Mouse (Mus musculus): ENCODE results near the gene 1700049E17Rik1. TPM values are rescaled to one million over a fixed set of nuclear protein-coding genes. Genes with fewer than 3 reads are reported as not detected.
"Not testable (repeated sequence)": the region's sequence is repeated elsewhere in the genome, so short reads cannot be mapped to it uniquely, and the experiment has no call there.

Gene 1700049E17Rik1
- total RNA-seq (2015; ENCODE audit: low replicate concordance): not detected in 2 replicates
- total RNA-seq (2017; ENCODE audit: low replicate concordance): not detected in 2 replicates

DNA sequence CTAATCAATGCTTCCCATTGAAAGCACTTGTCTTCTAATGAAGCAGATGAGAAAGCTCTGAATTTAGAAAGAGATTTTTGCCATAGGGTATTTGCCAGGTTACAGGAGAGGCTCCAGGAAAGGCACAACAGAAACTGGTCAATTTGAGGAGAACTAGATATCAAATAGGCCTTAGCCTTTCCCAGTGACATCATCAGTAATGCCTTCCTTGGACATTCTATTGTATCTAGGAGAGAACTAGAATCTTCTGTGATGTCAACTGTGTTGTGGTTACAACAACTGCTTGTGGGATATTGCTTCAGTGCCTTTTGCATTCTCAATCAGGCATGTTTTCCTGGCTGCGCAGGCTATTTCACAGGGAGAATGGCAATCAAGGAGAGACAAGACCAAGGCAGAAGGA, at the start of gene 1700049E17Rik1:
1700049E17Rik1 (plus strand) TSS at position 301 of the 400 bp plus-strand sequence.
- ATAC-seq (replicated peaks; ENCODE audit: low FRiP score, poor library complexity, severe bottlenecking): not testable (repeated sequence)

DNA sequence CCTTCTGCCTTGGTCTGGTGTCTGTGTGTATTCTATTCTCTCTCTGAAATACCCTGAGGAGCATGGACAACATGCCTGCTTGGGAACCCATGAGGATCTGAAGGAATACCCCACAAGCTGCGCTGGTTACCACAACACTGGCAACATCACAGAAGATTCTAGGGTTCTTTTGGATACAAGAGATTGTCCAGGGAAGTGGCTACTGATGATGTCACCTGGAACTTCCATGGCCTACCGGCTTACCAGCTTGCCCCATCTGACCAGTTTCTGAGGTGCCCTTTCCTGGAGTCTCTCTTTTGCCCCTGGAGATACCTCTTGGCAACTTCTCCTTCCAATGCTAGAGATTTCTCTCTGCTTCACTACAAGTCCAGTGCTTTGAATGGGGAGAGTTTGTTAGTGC, 17.6 kb upstream of the 1700049E17Rik1 start, which contains the start of gene Gm7980:
Gm7980 (minus strand) TSS at position 101 of the 400 bp plus-strand sequence.
- ATAC-seq (replicated peaks; ENCODE audit: low FRiP score, poor library complexity, severe bottlenecking): not testable (repeated sequence)

GRCm38 (mm10) chr14:41943695-41944094, 18.9 kb downstream of the 1700049E17Rik1 start, which contains the start of gene 1700024B05Rik:
TSS of gene 1700024B05Rik (plus strand) at chr14:41943995.
- not testable (repeated sequence) for ATAC-seq (replicated peaks; ENCODE audit: low FRiP score, poor library complexity, severe bottlenecking)

DNA sequence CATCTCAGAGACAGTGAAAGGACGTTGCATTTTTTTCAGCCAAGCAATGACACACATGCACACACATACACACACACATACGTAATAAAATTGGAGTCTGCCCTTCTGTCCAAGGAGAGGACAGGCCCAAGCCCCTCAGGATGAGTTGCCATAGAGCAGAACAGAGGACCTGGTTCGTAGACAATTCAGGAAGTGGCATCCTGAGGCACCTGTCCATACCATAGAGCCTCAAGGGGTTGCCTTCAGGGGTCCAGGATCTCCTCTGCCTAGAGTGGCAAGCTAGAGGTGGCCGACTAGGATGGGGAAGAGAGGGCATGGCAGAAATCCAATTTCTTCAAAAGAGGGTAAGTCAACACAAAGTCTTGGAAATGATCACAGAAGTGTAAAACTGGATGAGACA, 39.3 kb downstream of the 1700049E17Rik1 start:
- ATAC-seq (replicated peaks; ENCODE audit: low FRiP score, poor library complexity, severe bottlenecking): not testable (repeated sequence)

DNA sequence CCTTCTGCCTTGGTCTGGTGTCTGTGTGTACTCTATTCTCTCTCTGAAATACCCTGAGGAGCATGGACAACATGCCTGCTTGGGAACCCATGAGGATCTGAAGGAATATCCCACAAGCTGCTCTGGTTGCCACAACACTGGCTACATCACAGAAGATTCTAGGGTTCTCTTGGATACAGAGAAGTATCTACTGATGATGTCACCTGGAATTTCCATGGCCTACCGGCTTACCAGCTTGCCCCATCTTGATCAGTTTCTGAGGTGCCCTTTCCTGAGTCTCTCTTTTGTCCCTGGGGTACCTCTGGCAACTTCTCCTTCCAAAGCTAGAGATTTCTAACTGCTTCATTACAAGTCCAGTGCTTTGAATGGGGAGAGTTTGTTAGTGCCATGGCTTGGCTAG, 43.1 kb downstream of the 1700049E17Rik1 start, which contains the start of gene Gm6401:
Gm6401 (minus strand) TSS at position 101 of the 400 bp plus-strand sequence.
- not testable (repeated sequence) for ATAC-seq (replicated peaks; ENCODE audit: low FRiP score, poor library complexity, severe bottlenecking)

- ATAC-seq (replicated peaks; ENCODE audit: low FRiP score, poor library complexity, severe bottlenecking): not testable (repeated sequence)
Measured at GRCm38 (mm10) chr14:41968596-41968995, 43.8 kb downstream of the 1700049E17Rik1 start.

Other genes starting within 250 kb of the 1700049E17Rik1 start
- gene Gm8068, start 223.1 kb upstream of the 1700049E17Rik1 start, total RNA-seq (2015; ENCODE audit: low replicate concordance): not detected in 2 replicates
- gene Gm8068, start 223.1 kb upstream of the 1700049E17Rik1 start, total RNA-seq (2017; ENCODE audit: low replicate concordance): not detected in 2 replicates
- gene Gm7929, start 174.3 kb upstream of the 1700049E17Rik1 start, total RNA-seq (2015; ENCODE audit: low replicate concordance): not detected in 2 replicates
- not detected in 2 replicates for gene Gm7929, start 174.3 kb upstream of the 1700049E17Rik1 start, total RNA-seq (2017; ENCODE audit: low replicate concordance)
- gene Gm47189, start 152.5 kb upstream of the 1700049E17Rik1 start, total RNA-seq (2015; ENCODE audit: low replicate concordance): not detected in 2 replicates
- not detected in 2 replicates for gene Gm47189, start 152.5 kb upstream of the 1700049E17Rik1 start, total RNA-seq (2017; ENCODE audit: low replicate concordance)
- not detected in 2 replicates for gene Gm7980, start 17.7 kb upstream of the 1700049E17Rik1 start, total RNA-seq (2015; ENCODE audit: low replicate concordance)
- gene Gm7980, start 17.7 kb upstream of the 1700049E17Rik1 start, total RNA-seq (2017; ENCODE audit: low replicate concordance): not detected in 2 replicates
- gene 1700024B05Rik, start 19.0 kb downstream of the 1700049E17Rik1 start, total RNA-seq (2015; ENCODE audit: low replicate concordance): not detected in 2 replicates
- gene 1700024B05Rik, start 19.0 kb downstream of the 1700049E17Rik1 start, total RNA-seq (2017; ENCODE audit: low replicate concordance): not detected in 2 replicates
- not detected in 2 replicates for gene Gm6401, start 43.0 kb downstream of the 1700049E17Rik1 start, total RNA-seq (2015; ENCODE audit: low replicate concordance)
- gene Gm6401, start 43.0 kb downstream of the 1700049E17Rik1 start, total RNA-seq (2017; ENCODE audit: low replicate concordance): not detected in 2 replicates
- not detected in 2 replicates for gene Gm3543, start 58.4 kb downstream of the 1700049E17Rik1 start, total RNA-seq (2015; ENCODE audit: low replicate concordance)
- gene Gm3543, start 58.4 kb downstream of the 1700049E17Rik1 start, total RNA-seq (2017; ENCODE audit: low replicate concordance): not detected in 2 replicates
- not detected in 2 replicates for gene Gm7951, start 192.4 kb downstream of the 1700049E17Rik1 start, total RNA-seq (2015; ENCODE audit: low replicate concordance)
- gene Gm7951, start 192.4 kb downstream of the 1700049E17Rik1 start, total RNA-seq (2017; ENCODE audit: low replicate concordance): not detected in 2 replicates
- not detected in 2 replicates for gene Gm17027, start 237.7 kb downstream of the 1700049E17Rik1 start, total RNA-seq (2015; ENCODE audit: low replicate concordance)
- not detected in 2 replicates for gene Gm17027, start 237.7 kb downstream of the 1700049E17Rik1 start, total RNA-seq (2017; ENCODE audit: low replicate concordance)

Measured in erythroid progenitor cell, adult 5-6 weeks (primary cell).